Mouse (Mus musculus) left cerebral cortex, adult 11 months (tissue): ENCODE measurements around the gene Prkacb.

Source experiments
- DNase-seq: peaks from one replicate; pipeline ENCODE4 v3.0.0; 2022; ENCODE audit warnings: low spot score

The Prkacb gene

GRCm38 (mm10) chr3:146812901-146813393 is at the start of gene Prkacb:
Gene Prkacb, minus strand, starts transcription at chr3:146812990.
- DNase-seq: peak; percentile 80

- no peak for DNase-seq
Observed at GRCm38 (mm10) chr3:146860308-146860707, 47.5 kb upstream of the Prkacb start.

- DNase-seq: no peak
Observed at GRCm38 (mm10) chr3:146857373-146857772, 44.6 kb upstream of the Prkacb start.

GRCm38 (mm10) chr3:146854473-146855087 is 41.8 kb upstream of the Prkacb start:
- DNase-seq: no peak

GRCm38 (mm10) chr3:146851966-146852891 is 39.4 kb upstream of the Prkacb start, which contains the start of gene Ttll7:
Gene Ttll7, plus strand, starts transcription at chr3:146852367.
- peak; percentile 81 for DNase-seq

- no peak for DNase-seq
Observed at GRCm38 (mm10) chr3:146849360-146849759, 36.6 kb upstream of the Prkacb start.

GRCm38 (mm10) chr3:146848112-146848511 is 35.3 kb upstream of the Prkacb start:
- no peak for DNase-seq

GRCm38 (mm10) chr3:146846237-146846636 is 33.4 kb upstream of the Prkacb start:
- no peak for DNase-seq

- DNase-seq: no peak
Observed at GRCm38 (mm10) chr3:146843470-146843869, 30.7 kb upstream of the Prkacb start.

- DNase-seq: no peak
Observed at GRCm38 (mm10) chr3:146842766-146843165, 30.0 kb upstream of the Prkacb start.

- no peak for DNase-seq
Observed at GRCm38 (mm10) chr3:146820718-146821117, 7.9 kb upstream of the Prkacb start.

- no peak for DNase-seq
Observed at GRCm38 (mm10) chr3:146813624-146814023, 834 bp upstream of the Prkacb start.

GRCm38 (mm10) chr3:146812041-146812878 is 530 bp downstream of the Prkacb start:
- no peak for DNase-seq

GRCm38 (mm10) chr3:146793554-146794257 is 19.1 kb downstream of the Prkacb start:
- no peak for DNase-seq

- DNase-seq: no peak
Observed at GRCm38 (mm10) chr3:146792144-146792748, 20.5 kb downstream of the Prkacb start.

GRCm38 (mm10) chr3:146784233-146784632 is 28.6 kb downstream of the Prkacb start:
- DNase-seq: no peak

GRCm38 (mm10) chr3:146783645-146784225 is 29.1 kb downstream of the Prkacb start:
- DNase-seq: no peak

GRCm38 (mm10) chr3:146782548-146782947 is 30.2 kb downstream of the Prkacb start:
- DNase-seq: no peak

- no peak for DNase-seq
Observed at GRCm38 (mm10) chr3:146781131-146781530, 31.7 kb downstream of the Prkacb start.

- no peak for DNase-seq
Observed at GRCm38 (mm10) chr3:146780241-146780640, 32.5 kb downstream of the Prkacb start.

GRCm38 (mm10) chr3:146778913-146779312 is 33.9 kb downstream of the Prkacb start:
- DNase-seq: no peak
